Mouse (Mus musculus) olfactory bulb, adult 2 months (tissue): Measurements from ENCODE around the gene Cecr2.

Experiments
- CTCF ChIP-seq: fragments of 200-500 bp; IDR thresholded peaks from 2 replicates; pipeline ENCODE4 v1.5.1; 2012; ENCODE audit warnings: low read depth, mild to moderate bottlenecking, low read length, moderate library complexity; ENCODE audit not compliant: insufficient read depth
- POLR2A ChIP-seq: fragments of 200-500 bp; IDR thresholded peaks from 2 replicates; pipeline ENCODE4 v1.6.1; 2012; ENCODE audit warnings: mild to moderate bottlenecking, low read depth, low read length, moderate library complexity; ENCODE audit not compliant: insufficient read depth

GRCm38 (mm10) chr6:120761151-120761550 lies 95.0 kb downstream of the Cecr2 start:
- TF ChIP-seq CTCF, result no peak
- no peak for TF ChIP-seq POLR2A
